Mouse (Mus musculus) urinary bladder, postnatal 14 days (tissue): ENCODE results near the gene Lrrc66.

Experiments
- DNase-seq: peaks from one replicate; pipeline ENCODE4 v3.0.0; 2021; ENCODE audit warnings: low spot score

The Lrrc66 gene

DNA sequence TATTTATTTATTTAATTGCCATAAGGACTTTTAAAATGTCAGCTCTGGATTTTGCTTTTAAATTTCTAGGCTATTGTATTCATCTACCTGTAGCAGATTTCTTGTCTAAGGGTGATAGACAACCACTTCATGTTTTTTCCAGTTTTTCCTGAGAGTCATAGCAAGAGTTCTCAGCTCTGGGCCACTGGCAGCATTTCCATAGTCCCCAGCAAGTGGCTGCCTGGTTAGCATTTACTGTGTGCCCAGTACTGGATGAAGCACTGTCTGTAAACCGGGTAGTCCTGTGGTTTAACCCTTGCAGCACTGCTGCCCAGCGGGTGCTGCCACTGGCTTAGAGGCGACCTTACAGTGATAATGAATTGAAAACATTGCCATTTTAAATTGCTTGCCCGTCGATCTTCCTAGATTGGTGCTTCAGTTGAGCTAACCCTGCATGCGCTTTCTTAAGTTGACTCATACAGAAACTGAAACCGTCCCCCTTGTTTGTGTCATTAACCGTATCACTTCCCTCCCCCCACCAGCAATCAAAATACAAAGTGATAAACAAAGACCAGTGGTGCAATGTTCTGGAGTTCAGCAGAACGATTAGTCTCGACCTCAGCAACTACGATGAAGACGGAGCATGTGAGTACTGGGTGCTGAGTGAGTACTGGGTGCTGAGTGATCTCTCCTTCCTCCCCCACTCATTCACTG, 75.4 kb downstream of the Lrrc66 start:
- DNase-seq: no peak
